Mouse (Mus musculus) liver, adult 2 months (tissue): Measurements from ENCODE around the gene Rhot2.

Experiments
- CTCF ChIP-seq: fragments of 200-500 bp; IDR thresholded peaks from 2 replicates; pipeline ENCODE4 v1.5.1; 2011; ENCODE audit warnings: low read depth, low read length, control low read depth
- POLR2A ChIP-seq: fragments of 200-500 bp; IDR thresholded peaks from 2 replicates; pipeline ENCODE4 v1.6.1; 2011; ENCODE audit warnings: low read length, control low read depth; ENCODE audit not compliant: insufficient read depth; ENCODE audit errors: extremely low read depth

- TF ChIP-seq CTCF = no peak
- TF ChIP-seq POLR2A = no peak
Observed at GRCm38 (mm10) chr17:25869498-25869897, 24.8 kb upstream of the Rhot2 start.
